1 mouse cellular context compared by ENCODE assay signal in the genomic region with DNA sequence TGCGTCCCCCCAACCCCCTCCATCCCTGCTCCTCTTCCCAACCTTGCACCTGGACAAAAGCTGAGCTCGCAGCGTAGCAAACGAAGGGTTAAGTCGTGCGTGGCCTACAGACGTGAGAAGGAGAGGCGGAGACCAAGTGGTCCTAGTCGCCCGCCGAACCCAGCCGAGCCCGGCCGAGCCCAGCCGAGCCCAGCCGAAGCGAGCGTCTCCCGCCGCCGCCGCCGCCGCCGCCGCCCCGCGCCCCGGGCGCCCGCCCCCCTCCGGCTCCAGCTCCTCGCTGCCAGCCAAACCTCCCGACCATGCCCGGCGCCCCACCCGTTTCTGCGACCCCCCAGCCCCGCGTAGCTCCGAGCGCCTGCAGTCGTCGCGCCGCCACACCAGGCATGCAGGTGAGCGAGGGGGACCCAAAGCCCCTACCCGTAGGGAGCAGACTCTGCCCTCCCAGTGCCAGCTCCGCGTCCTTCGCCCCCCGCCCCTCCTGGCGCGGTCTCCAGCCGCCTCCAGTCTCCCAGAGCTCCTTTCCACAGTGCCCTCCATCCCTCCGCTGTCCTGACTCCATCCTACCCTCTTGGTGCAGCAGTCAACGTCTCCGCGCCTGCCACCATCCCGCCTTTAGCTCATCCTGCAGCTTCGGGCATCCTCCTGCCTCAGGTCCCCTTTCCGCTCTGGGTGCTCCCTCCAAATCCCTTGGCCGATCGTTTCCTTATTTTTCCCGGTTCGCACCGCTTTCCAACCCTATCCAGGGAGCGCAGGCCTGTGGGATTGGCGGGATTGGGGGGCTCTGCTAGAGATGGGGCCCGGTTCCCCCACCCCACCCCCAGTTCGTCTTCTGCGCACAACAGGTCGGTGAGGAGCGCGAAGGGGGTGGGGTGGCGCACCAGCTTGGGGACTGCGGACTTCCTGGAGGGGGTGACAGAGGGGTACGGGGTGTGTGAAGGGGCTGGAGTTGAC.
TF ChIP-seq lines count a peak whose summit lies in the region.

A gene (plus strand): TSS at position 144 of the 951 bp plus-strand sequence.

TF ChIP-seq in myocyte, 11 proteins besides CTCF, POLR2A, EP300 and RAD21 (continued from another document):
- TF ChIP-seq E2F4 (IDR thresholded peaks at IDR 0.05; ENCODE audit: insufficient read depth) = no peak
